Mouse (Mus musculus) cerebellum, adult 11-12 months (tissue): Measurements from ENCODE around the gene Smagp.
"Not testable (repeated sequence)": the region's sequence is repeated elsewhere in the genome, so short reads cannot be mapped to it uniquely, and the experiment has no call there.

Source experiments
- DNase-seq: peaks from one replicate; pipeline ENCODE4 v3.0.0; 2022

Smagp gene

GRCm38 (mm10) chr15:100622164-100622563 is 14.6 kb downstream of the Smagp start:
- no peak for DNase-seq

- not testable (repeated sequence) for DNase-seq
Observed at GRCm38 (mm10) chr15:100621671-100622070, 15.1 kb downstream of the Smagp start.

DNA sequence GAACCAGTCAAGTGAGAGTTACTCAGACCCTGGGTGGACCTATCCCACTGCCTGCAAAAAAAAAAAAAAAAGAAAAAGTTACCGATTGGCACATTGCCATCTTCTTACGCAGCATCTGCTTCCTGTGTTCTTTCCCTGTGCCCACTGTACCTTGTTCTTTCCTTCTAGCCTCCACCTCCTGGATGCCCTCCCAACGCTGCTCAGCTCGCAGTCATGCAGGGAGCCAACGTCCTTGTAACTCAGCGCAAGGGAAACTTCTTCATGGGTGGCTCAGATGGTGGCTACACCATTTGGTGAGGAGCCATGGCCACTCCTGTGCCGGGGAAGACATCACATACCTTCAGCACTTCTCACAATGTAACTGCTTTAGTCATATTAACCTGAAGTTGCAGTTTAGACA is 17.5 kb downstream of the Smagp start:
- no peak for DNase-seq

DNA sequence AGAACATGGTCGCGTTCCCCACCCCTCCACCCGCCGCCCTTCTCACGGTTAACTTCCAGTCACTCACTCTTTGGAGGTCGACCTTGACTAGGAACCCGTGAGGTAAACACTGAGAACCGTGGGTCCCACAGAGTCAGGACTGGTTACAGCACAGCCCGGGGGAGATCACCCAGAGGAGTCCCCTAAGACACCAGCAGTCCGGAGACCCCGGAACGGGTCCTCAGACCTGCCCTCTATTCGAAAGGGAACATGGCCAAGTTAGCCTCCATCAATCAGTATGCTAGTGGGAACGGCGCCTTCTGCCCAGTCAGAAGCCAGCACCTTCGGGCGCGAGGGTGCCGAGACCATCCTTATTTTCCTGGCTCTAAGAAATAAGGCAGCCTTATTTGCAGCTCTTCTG is 20.5 kb downstream of the Smagp start:
- no peak for DNase-seq

GRCm38 (mm10) chr15:100615825-100616220 is 20.9 kb downstream of the Smagp start:
- DNase-seq: peak; percentile 87

GRCm38 (mm10) chr15:100614996-100615824 is 21.5 kb downstream of the Smagp start, which contains the start of gene Dazap2:
Dazap2 (plus strand) TSS chr15:100615349.
- DNase-seq: peak; percentile 98

DNA sequence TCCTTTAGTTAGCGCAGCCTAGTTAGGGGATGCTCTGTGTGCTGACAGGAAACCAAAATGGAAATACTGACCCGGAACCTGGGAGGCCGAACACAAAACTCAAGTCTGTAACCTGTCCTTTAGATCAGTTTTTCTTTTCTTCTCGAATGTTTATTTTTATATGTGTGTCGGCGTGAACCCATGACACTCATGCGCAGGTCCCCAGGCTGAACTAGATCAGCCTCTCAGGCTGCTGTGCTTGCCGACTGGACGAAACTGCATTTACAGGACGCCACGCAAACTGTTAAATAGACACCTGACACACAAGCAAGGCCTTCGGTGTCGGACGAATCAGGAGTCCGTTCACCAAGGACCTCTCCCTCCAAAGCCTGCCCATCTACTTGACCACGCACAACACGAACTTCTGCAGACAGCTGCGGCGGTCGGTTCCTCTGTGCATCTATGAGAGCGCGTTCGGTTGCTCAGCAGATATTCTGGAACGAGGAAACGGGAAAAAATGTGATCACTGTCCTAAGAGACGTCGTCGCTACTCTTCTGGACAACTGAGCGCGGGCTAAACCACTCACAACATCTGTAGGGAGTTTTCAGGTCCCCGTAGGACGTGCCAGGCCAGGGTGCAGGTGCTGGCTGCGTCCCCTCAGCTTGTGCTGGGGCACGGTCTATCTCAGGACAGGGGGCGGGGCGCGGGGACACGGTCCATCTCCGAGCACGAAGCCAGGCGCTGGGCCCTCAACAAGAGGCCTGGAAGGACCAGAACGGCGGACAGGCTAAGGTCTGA is 22.3 kb downstream of the Smagp start:
- DNase-seq: no peak

DNA sequence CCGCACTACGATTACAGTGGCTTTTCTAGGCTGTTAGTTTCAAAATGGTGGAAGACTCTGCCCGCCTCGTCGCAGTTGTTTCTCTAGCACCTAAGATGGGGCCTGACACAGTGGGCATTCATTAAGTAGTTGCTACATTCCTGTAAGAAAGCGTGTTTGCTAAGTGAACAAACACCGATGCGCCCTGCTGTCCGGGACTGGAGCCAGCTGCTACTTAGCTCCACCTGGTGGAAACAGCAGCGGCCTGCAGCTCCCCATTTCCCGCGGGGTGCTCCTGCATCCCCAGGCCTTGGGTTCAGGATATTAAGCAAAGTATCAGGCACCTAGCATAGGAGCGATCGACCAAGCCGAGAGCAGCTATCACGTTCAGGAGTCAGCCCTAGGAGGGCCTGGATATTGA is 23.2 kb downstream of the Smagp start:
- peak; percentile 80 for DNase-seq

GRCm38 (mm10) chr15:100612432-100612831 is 24.3 kb downstream of the Smagp start:
- DNase-seq: no peak

- no peak for DNase-seq
Observed at GRCm38 (mm10) chr15:100611951-100612350, 24.8 kb downstream of the Smagp start.

GRCm38 (mm10) chr15:100606677-100607076 is 30.1 kb downstream of the Smagp start:
- not testable (repeated sequence) for DNase-seq

GRCm38 (mm10) chr15:100601669-100602068 is 35.1 kb downstream of the Smagp start:
- DNase-seq: no peak

DNA sequence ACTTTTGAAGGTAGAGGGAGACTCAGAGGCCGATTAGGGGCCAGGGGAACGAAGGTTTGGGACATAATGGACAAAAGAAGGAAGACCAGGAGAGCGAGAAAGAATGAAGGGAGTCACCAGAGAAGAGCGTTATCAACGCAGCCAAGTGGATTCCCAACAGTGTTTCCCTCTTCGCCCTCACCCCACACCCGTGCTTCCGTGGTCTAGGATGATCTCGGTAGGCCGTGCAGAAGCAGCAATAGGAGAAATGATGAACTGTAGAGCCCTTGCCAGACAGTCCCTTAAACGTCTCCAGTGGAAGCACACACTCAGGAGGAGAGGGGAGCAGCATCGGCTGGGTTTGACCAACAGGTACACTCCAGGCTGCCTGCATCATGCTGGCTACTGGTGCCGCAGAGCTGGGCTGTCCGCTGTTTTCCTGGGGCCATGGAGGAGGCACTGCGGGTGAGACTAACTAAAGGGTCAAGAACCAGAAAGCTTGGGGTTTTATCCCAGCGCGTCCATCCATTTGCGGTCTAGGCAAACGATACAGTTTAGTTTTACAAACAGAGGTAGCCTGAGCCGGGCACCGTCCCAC is 36.0 kb downstream of the Smagp start:
- no peak for DNase-seq

DNA sequence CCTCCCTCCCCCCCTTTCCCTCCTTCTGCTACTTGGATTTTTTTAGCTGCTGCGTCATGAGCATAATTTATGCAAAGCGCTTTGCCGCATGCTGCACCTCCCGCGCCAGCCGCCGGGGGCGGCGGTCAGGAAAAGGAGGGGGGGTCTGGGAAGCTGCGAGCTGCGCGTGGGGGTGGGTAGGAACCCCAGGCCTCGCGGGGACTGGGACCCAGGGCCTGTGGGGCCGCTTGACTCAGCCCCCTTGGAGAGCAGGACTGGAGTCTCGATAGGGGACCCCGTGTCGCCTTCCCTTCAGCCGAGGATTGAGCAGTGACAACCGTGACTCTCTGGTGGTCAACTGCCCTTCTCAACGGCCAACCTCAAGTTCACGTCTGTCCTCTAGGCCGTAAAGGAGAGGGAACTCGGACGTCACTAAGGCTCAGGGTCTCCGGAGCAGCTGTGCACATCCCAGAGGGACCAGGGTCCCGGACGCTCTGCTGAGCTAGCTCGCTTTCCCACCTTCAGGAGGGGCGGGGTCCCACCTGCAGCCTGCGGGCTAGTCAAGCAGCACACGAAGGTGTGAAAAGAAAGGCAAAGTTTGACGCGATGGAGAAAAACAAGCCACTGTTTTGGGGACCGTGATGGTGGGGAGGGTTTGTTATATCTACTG is 36.6 kb downstream of the Smagp start:
- DNase-seq: peak; percentile 77

DNA sequence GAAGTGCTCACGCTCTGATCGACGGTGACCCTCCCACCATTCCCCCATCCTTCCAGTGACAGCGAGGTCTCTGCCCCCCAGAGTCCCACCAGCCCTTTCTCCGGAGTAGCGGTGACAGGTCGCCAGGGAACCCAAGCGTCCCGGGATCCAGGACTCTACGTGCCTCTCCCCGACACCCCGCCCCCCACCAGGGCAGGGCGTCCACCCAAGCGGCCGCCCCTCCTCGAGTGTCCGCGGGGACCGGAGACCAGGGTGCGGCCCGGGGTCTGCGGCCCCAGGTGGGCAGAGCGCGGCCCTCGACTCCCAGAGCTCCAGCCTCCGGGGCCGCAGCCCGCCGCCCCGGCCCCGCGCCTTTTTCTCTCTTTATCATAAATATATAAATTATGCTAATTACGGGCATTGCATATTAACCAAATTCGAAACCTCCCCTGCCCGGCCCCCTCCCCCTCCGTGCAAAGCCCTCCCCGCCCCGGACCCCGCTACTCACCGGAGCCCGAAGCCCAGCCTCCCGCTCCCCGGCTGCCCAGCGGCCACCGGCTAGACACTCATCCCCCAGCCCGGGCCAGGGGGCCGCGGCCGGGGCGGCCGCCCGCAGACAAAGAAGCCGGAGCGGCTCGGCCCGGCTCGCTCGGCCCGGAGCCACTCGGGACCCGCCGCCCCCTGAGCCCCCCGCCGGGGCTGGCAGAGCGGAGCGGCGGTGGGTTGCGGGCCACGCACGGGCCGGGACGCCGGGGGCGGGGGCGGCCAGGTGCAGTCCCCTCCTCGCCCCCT is 37.3 kb downstream of the Smagp start, which contains the start of gene Pou6f1:
Gene Pou6f1 (minus strand): TSS at position 709 of the 771 bp plus-strand sequence.
- DNase-seq: peak; percentile 66

DNA sequence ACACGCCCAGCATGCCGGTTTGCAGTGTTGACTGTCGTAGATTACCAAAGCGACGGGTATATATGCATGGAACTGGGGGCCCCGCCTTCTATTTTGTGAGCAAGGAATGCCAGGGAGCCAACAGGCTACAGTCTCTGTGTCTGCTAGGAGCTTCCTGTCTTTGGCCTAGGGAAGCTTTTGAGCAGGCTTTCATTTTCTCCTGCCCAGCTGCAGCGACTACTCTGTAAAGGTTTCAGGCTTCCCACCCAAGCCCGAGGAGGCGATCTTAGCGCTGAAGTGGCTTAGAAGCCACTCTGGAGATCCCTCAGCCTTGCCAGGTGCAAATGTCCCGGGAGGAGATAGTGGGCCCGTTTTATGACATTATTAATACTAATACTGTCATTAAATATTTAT is 37.9 kb downstream of the Smagp start:
- peak; percentile 51 for DNase-seq

GRCm38 (mm10) chr15:100598287-100598882 is 38.4 kb downstream of the Smagp start:
- DNase-seq: no peak

DNA sequence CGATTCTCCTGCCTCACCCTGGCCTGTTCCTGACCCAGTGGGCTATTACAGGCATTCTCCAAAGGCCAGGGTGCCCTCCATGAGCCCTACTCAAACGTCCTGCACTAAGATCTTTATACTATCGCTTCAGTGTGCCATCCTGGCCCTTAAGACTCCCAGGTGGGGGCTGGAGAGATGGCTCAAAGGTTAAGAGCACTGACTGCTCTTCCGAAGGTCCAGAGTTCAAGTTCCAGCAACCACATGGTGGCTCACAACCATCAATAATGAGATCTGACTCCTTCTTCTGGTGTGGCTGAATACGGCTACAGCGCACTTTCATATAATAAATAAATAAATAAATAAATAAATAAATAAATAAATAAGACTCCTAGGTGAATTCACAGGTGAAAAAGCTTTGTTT is 43.9 kb downstream of the Smagp start:
- no peak for DNase-seq

DNA sequence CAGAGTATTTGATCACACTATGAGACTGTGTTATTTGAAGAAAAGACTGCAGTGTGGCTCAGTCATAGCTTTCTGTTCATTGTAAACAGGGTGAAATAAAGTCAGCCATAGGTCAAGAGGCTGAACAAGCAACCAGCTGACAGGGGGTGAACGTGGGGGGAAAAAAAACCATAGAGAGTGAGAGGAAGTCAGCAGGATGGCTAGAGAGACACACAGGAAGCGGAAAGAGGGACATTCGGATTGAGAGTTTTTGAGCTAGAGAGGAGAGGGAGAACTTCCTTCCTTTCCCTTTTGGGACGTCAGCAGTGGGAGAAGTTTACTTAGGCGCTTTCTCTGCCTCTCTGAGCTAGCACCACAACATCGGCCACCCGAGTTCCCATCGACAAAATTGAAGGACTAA is 46.3 kb downstream of the Smagp start:
- no peak for DNase-seq

GRCm38 (mm10) chr15:100588297-100588696 is 48.4 kb downstream of the Smagp start:
- no peak for DNase-seq

DNA sequence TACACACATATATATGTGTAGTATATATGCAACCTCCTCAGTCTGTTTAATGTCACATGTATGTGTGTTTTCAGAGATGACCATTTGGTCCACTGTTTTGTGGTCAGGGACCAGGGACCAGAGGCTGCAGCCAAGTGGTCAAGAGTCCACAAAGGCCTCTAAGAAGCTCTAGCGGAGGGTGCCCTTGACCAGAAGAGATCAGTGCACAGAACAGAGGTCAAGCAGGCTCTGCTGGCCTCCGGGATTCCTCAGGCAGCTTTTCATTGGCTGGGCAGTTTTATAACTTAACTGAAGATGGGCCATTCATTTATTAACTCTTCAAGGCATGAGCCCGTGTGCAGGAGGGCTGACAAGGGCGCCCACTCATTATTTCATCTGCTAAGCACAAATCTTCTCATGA is 49.6 kb downstream of the Smagp start:
- no peak for DNase-seq

- DNase-seq: no peak
Observed at GRCm38 (mm10) chr15:100585931-100586330, 50.8 kb downstream of the Smagp start.
